Mouse (Mus musculus): ENCODE data around the gene Tuba1a. TPM values are rescaled to one million over a fixed set of nuclear protein-coding genes. Genes with fewer than 3 reads are reported as not detected.
"Not testable (repeated sequence)": the region's sequence is repeated elsewhere in the genome, so short reads cannot be mapped to it uniquely, and the experiment has no call there.

The Tuba1a gene
- polyA plus RNA-seq, 1 experiment from 2014 or later = 1,060 TPM

GRCm38 (mm10) chr15:98948857-98949606 lies 4.5 kb downstream of the Tuba1a start:
- Histone ChIP-seq H3K9me3 (no peaks in the 10 kb centered on the region), H3K4me2 (no peak overlapping the region), H3K27me3 (no peaks in the 10 kb centered on the region), H3K4me1 (peaks cover 9% of the 10 kb centered on the region), H3K27ac (no peak overlapping the region), H3K9ac (no peak overlapping the region), H3K4me3 (no peak overlapping the region), H3K36me3 (peaks cover 9% of the 10 kb centered on the region; the same call in 1 of the 2 replicates)
- WGBS = 74% methylated on average over 6 of the region's 6 CpGs
- no peak for ATAC-seq (ENCODE audit: borderline replicate concordance, extremely low read depth, low FRiP score, low TSS enrichment)

GRCm38 (mm10) chr15:98948382-98948781 lies 5.1 kb downstream of the Tuba1a start:
- peaks cover 7% of the 10 kb centered on the region for H3K4me1 ChIP-seq
- H3K4me2 ChIP-seq = no peak overlapping the region
- no peak overlapping the region for H3K27ac ChIP-seq
- H3K4me3 ChIP-seq = no peak overlapping the region
- H3K9ac ChIP-seq = no peak overlapping the region
- H3K36me3 ChIP-seq = peaks cover 9% of the 10 kb centered on the region; the same call in 1 of the 2 replicates
- no peak for ATAC-seq (ENCODE audit: borderline replicate concordance, extremely low read depth, low FRiP score, low TSS enrichment)
- no peaks in the 10 kb centered on the region for H3K9me3 ChIP-seq
- H3K27me3 ChIP-seq = no peaks in the 10 kb centered on the region

DNA sequence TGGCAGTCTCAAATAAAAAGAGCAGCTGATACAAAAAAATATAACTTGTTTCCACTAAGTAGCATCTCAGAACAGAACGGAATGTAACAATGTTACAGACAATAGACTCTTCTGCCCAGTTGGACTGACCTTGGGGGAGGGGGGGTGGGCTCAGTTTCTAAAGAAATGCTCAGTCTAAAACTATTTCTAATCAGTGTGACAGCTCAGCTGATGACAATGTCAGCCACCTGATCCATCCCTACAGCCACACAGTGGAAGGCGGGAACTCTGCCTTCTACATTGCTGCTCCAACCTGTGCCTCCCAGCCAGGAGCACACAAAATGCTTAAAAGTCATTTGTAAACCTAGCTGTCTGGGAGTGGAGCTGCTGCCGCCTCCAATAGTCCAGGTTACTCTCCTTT lies 5.6 kb downstream of the Tuba1a start:
- no peak overlapping the region for H3K27ac ChIP-seq
- no peak overlapping the region for H3K4me2 ChIP-seq
- whole genome bisulfite sequencing = 41% methylated on average over 3 of the region's 3 CpGs
- no peak overlapping the region for H3K4me3 ChIP-seq
- peaks cover 7% of the 10 kb centered on the region for H3K4me1 ChIP-seq
- H3K27me3 ChIP-seq = no peaks in the 10 kb centered on the region
- H3K9me3 ChIP-seq = no peaks in the 10 kb centered on the region
- ATAC-seq (ENCODE audit: borderline replicate concordance, extremely low read depth, low FRiP score, low TSS enrichment) = no peak
- H3K9ac ChIP-seq = no peak overlapping the region
- peaks cover 9% of the 10 kb centered on the region; the same call in 1 of the 2 replicates for H3K36me3 ChIP-seq

- Histone ChIP-seq H3K27ac (no peak overlapping the region), H3K36me3 (no peaks in the 10 kb centered on the region), H3K9me3 (no peaks in the 10 kb centered on the region), H3K4me1 (no peaks in the 10 kb centered on the region), H3K4me2 (no peak overlapping the region), H3K4me3 (no peak overlapping the region), H3K9ac (no peak overlapping the region), H3K27me3 (no peaks in the 10 kb centered on the region)
- ATAC-seq (ENCODE audit: borderline replicate concordance, extremely low read depth, low FRiP score, low TSS enrichment) = no peak
- WGBS = 56% methylated on average over 4 of the region's 4 CpGs
Observed at GRCm38 (mm10) chr15:98943133-98943532, 10.4 kb downstream of the Tuba1a start.

DNA sequence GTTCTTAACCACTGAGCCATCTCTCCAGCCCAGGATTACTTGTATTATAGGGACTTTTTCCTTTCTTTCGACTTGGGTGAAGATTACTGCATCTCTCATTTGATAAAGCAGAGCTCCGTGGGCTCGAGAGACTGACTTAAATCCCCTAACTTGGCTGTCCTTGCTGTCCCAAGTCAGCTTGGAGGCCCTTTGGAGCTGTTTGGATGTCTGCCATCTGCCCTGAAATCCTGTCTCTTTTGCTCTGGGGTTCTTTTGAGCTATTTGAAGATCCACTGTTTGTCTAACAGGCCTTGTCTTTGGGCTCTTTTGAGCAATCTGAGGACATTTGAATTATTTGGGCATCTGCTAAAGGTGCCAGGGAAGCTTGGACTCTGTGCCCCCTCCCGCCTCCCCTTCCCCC lies 11.4 kb downstream of the Tuba1a start:
- H3K4me3 ChIP-seq = no peak overlapping the region
- H3K27me3 ChIP-seq = no peaks in the 10 kb centered on the region
- no peak overlapping the region for H3K9ac ChIP-seq
- H3K27ac ChIP-seq = no peak overlapping the region
- H3K4me1 ChIP-seq = no peaks in the 10 kb centered on the region
- no peaks in the 10 kb centered on the region for H3K9me3 ChIP-seq
- WGBS = 63% methylated on average over 4 of the region's 4 CpGs
- H3K4me2 ChIP-seq = no peak overlapping the region
- no peak for ATAC-seq (ENCODE audit: borderline replicate concordance, extremely low read depth, low FRiP score, low TSS enrichment)
- no peaks in the 10 kb centered on the region for H3K36me3 ChIP-seq

DNA sequence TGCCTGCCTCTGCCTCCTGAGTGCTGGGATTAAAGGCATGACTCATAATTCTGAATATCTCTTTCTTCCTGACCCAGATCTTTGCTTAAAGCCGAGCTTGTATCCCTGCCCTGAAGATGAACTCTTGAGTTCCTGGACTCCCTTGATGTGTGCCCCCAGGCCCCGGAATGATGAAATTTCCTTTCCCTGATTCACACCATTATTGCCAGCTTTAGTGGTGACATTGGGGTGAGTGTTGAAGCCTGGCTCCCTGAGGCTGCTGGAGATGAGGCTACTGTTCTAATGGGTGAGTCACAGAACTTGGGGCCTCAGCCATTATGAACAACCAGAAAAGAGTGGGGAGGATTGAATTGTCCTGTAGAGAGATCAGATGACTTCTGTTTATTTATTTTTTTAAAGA lies 12.0 kb downstream of the Tuba1a start:
- Histone ChIP-seq H3K27me3 (no peaks in the 10 kb centered on the region), H3K4me2 (no peak overlapping the region), H3K4me1 (no peaks in the 10 kb centered on the region), H3K27ac (no peak overlapping the region), H3K4me3 (no peak overlapping the region), H3K36me3 (no peaks in the 10 kb centered on the region), H3K9me3 (no peaks in the 10 kb centered on the region), H3K9ac (no peak overlapping the region)
- no peak for ATAC-seq (ENCODE audit: borderline replicate concordance, extremely low read depth, low FRiP score, low TSS enrichment)
- 62% methylated on average over 2 of the region's 2 CpGs for WGBS

DNA sequence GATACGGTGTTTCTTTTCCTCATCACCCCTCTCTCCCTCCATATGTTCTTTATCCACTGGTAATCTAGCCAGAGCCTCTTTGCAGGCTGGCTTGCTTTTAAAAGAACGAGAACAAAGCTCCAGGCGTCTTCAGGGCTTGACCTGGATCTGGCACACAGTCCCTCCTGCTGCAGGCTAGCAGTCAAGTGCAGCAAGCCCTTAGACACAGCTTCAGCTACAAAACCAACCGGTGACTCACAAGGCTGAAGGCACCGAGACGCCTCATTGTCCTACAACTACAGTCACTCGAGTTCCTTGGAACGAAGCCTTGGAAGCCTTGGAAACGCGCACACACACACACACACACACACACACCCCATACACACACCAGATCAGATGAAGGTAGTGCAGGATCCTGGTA lies 12.7 kb downstream of the Tuba1a start:
- Histone ChIP-seq H3K4me3 (no peak overlapping the region), H3K27me3 (no peaks in the 10 kb centered on the region), H3K36me3 (no peaks in the 10 kb centered on the region), H3K4me1 (peaks cover 4% of the 10 kb centered on the region; the same call in 1 of the 2 replicates), H3K4me2 (no peak overlapping the region), H3K27ac (no peak overlapping the region), H3K9me3 (no peaks in the 10 kb centered on the region), H3K9ac (no peak overlapping the region)
- no peak for ATAC-seq (ENCODE audit: borderline replicate concordance, extremely low read depth, low FRiP score, low TSS enrichment)
- WGBS = 64% methylated on average over 10 of the region's 10 CpGs

- no peaks in the 10 kb centered on the region for H3K9me3 ChIP-seq
- peak; percentile 98 for ATAC-seq (ENCODE audit: borderline replicate concordance, extremely low read depth, low FRiP score, low TSS enrichment)
- peak within 1 kb of the TSS; percentile 72 for H3K4me3 ChIP-seq
- 2% methylated on average over 47 of the region's 58 CpGs for WGBS
- peak within 1 kb of the TSS; percentile 97 for H3K27ac ChIP-seq
- H3K4me1 ChIP-seq = peaks cover 22% of the 10 kb centered on the region
- no peaks in the 10 kb centered on the region for H3K27me3 ChIP-seq
- peak within 1 kb of the TSS; percentile 79 for H3K9ac ChIP-seq
- H3K4me2 ChIP-seq = peak within 1 kb of the TSS; percentile 90
- peaks cover 13% of the 10 kb centered on the region for H3K36me3 ChIP-seq
Observed at GRCm38 (mm10) chr15:98934217-98934839, 19.2 kb downstream of the Tuba1a start, which contains the start of gene Tuba1b. Tuba1b (minus strand) TSS chr15:98934565.

GRCm38 (mm10) chr15:98933833-98934216 lies 19.7 kb downstream of the Tuba1a start:
- peak; percentile 84 for ATAC-seq (ENCODE audit: borderline replicate concordance, extremely low read depth, low FRiP score, low TSS enrichment)
- Histone ChIP-seq H3K36me3 (peaks cover 13% of the 10 kb centered on the region), H3K9me3 (no peaks in the 10 kb centered on the region), H3K4me3 (peak overlapping the region; percentile 72), H3K27me3 (no peaks in the 10 kb centered on the region), H3K27ac (peak overlapping the region; percentile 97), H3K9ac (peak overlapping the region; percentile 79), H3K4me1 (peaks cover 26% of the 10 kb centered on the region), H3K4me2 (peak overlapping the region; percentile 90)
- WGBS = under 1% methylated on average over 35 of the region's 35 CpGs

GRCm38 (mm10) chr15:98933004-98933671 lies 20.4 kb downstream of the Tuba1a start:
- peak overlapping the region; percentile 79 for H3K9ac ChIP-seq

GRCm38 (mm10) chr15:98930998-98931397 lies 22.5 kb downstream of the Tuba1a start:
- no peak for ATAC-seq (ENCODE audit: borderline replicate concordance, extremely low read depth, low FRiP score, low TSS enrichment)
- no peak overlapping the region for H3K4me3 ChIP-seq
- H3K27me3 ChIP-seq = no peaks in the 10 kb centered on the region
- no peaks in the 10 kb centered on the region for H3K9me3 ChIP-seq
- peak overlapping the region; percentile 21; the same call in 1 of the 2 replicates for H3K4me2 ChIP-seq
- peaks cover 27% of the 10 kb centered on the region for H3K4me1 ChIP-seq
- H3K36me3 ChIP-seq = peaks cover 13% of the 10 kb centered on the region
- 62% methylated on average over 3 of the region's 3 CpGs for WGBS
- H3K27ac ChIP-seq = peak overlapping the region; percentile 12
- H3K9ac ChIP-seq = 0 out of 2 replicates have a peak overlapping the region, but pooled peaks have one; percentile 3

More at GRCm38 (mm10) chr15:98933004-98933671, 20.4 kb downstream of the Tuba1a start:
- peaks cover 29% of the 10 kb centered on the region for H3K4me1 ChIP-seq
- H3K27ac ChIP-seq = peak overlapping the region; percentile 97
- peaks cover 13% of the 10 kb centered on the region for H3K36me3 ChIP-seq
- H3K4me2 ChIP-seq = peak overlapping the region; percentile 90
- 0 out of 2 replicates have a peak, but pooled peaks have one; percentile 9 for ATAC-seq (ENCODE audit: borderline replicate concordance, extremely low read depth, low FRiP score, low TSS enrichment)
- H3K4me3 ChIP-seq = peak overlapping the region; percentile 72
- H3K9me3 ChIP-seq, H3K27me3 ChIP-seq: not testable (repeated sequence)
- WGBS = 5% methylated on average over 8 of the region's 9 CpGs

All from lung, embryonic 15.5 days (tissue).